Comparison of ENCODE assay signal across 8 mouse cellular contexts in the genomic region with DNA sequence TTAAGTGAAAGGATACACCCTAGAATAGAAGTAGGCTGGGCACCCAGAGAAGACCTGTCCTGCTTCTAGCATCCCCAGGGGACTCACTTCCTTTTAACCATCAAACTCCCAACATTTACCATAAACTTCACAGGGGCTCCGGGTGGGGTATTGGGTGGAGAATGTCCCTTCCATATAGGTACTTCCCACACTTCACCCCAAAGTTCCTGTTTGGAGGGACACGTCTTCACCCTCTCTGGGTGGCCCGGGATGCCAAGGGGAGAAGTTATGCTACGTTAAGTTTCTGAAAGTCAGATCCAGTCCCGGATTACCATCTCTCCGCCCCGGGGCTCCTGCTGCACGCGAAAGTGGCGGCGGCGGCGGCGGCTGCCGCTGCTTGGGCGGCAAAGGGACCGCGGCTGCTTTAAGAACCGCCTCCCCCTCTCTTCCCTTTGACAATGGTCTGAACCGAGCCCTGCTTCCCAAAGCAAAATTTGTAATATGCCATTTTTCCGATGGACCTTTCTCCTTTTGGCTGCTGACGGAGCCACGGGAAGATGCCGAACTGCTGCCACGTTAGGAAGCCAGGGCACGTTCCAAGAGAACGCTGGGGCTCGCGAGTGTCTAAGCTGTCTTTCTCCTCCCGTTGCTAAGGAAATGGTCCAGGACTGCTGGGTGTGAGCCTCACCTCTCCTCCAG. TPM values are rescaled to one million over a fixed set of nuclear protein-coding genes. Genes with fewer than 3 reads are reported as not detected.
DNase-seq lines count a peak whose midpoint lies in the region; ATAC-seq lines count a peak whose summit lies in the region.

Gene Ppfia2, plus strand, starts transcription at position 485 of the 678 bp plus-strand sequence.

- no peak within 1 kb of the TSS for H3K27ac ChIP-seq in embryonic facial prominence, embryonic 11.5 days (replicated peaks; ENCODE audit: low read depth, low read length)
- no peak within 1 kb of the TSS for H3K27ac ChIP-seq in heart, embryonic 14.5 days (replicated peaks in 1 of 2; ENCODE audit: control insufficient read depth in 1 of 2, insufficient read depth in 1 of 2, low read depth in 2 of 2, low read length in 2 of 2)
- no peak within 1 kb of the TSS for H3K27ac ChIP-seq in limb, embryonic 15.5 days
- H3K27ac ChIP-seq in neural tube, embryonic 12.5 days = peak within 1 kb of the TSS; percentile 46; the same call in 1 of the 2 replicates

- WGBS in embryonic facial prominence, embryonic 11.5 days = under 1% methylated on average over 29 of the region's 30 CpGs
- under 1% methylated on average over 30 of the region's 30 CpGs for WGBS in heart, embryonic 14.5 days
- 0% methylated on average over 30 of the region's 30 CpGs for WGBS in limb, embryonic 15.5 days
- WGBS in neural tube, embryonic 12.5 days = under 1% methylated on average over 30 of the region's 30 CpGs

- intact Hi-C loops in gastrocnemius, postnatal 14 days (cut with DNase I; ENCODE audit: low total_unique reads) = no loop called here

- H3K4me3 ChIP-seq in embryonic facial prominence, embryonic 11.5 days (ENCODE audit: low read depth, low read length) = peak within 1 kb of the TSS; percentile 45
- H3K4me3 ChIP-seq in heart, embryonic 14.5 days (ENCODE audit: control insufficient read depth in 1 of 2, insufficient read depth in 1 of 2, low read depth in 1 of 2, low read length in 2 of 2) = peak within 1 kb of the TSS; percentile 50 to 66
- H3K4me3 ChIP-seq in limb, embryonic 15.5 days = peak within 1 kb of the TSS; percentile 47
- peak within 1 kb of the TSS; percentile 59 for H3K4me3 ChIP-seq in neural tube, embryonic 12.5 days

- H3K4me1 ChIP-seq in embryonic facial prominence, embryonic 11.5 days (ENCODE audit: control insufficient read depth, insufficient read depth, low read length) = no peaks in the 10 kb centered on the region
- no peaks in the 10 kb centered on the region; a peak in 1 of 4 replicates for H3K4me1 ChIP-seq in heart, embryonic 14.5 days (ENCODE audit: control insufficient read depth in 2 of 2, insufficient read depth in 2 of 2, low read length in 2 of 2)
- H3K4me1 ChIP-seq in limb, embryonic 15.5 days = peaks cover 17% of the 10 kb centered on the region; the same call in 1 of the 2 replicates
- peaks cover 4% of the 10 kb centered on the region; the same call in 1 of the 2 replicates for H3K4me1 ChIP-seq in neural tube, embryonic 12.5 days

- H3K27me3 ChIP-seq in embryonic facial prominence, embryonic 11.5 days (ENCODE audit: control insufficient read depth, insufficient read depth, low read length) = peaks cover 2% of the 10 kb centered on the region; the same call in 1 of the 2 replicates
- peaks cover 19% of the 10 kb centered on the region; the same call in 1 of the 2 replicates for H3K27me3 ChIP-seq in heart, embryonic 14.5 days (ENCODE audit: control insufficient read depth, insufficient read depth, low read length)
- H3K27me3 ChIP-seq in limb, embryonic 15.5 days = peaks cover 21% of the 10 kb centered on the region
- H3K27me3 ChIP-seq in neural tube, embryonic 12.5 days (replicated peaks) = no peaks in the 10 kb centered on the region

- ATAC-seq in embryonic facial prominence, embryonic 11.5 days (replicated peaks; ENCODE audit: insufficient number of reproducible peaks, low FRiP score, low TSS enrichment, low read depth) = peak; percentile 67
- no peak for ATAC-seq in heart, embryonic 14.5 days (ENCODE audit: insufficient number of reproducible peaks, insufficient read depth, low FRiP score, low read depth)
- ATAC-seq in limb, embryonic 15.5 days (ENCODE audit: insufficient number of reproducible peaks, low FRiP score, low TSS enrichment, low read depth) = no peak
- peak; percentile 89 for ATAC-seq in neural tube, embryonic 12.5 days (ENCODE audit: low FRiP score, low read depth)

- H3K36me3 ChIP-seq in embryonic facial prominence, embryonic 11.5 days (replicated peaks; ENCODE audit: control insufficient read depth, insufficient read depth, low read depth, low read length) = no peaks in the 10 kb centered on the region
- no peaks in the 10 kb centered on the region for H3K36me3 ChIP-seq in heart, embryonic 14.5 days (ENCODE audit: control insufficient read depth, insufficient read depth, low read length)
- no peaks in the 10 kb centered on the region for H3K36me3 ChIP-seq in limb, embryonic 15.5 days
- H3K36me3 ChIP-seq in neural tube, embryonic 12.5 days = no peaks in the 10 kb centered on the region

- peak within 1 kb of the TSS; percentile 65 for H3K4me2 ChIP-seq in embryonic facial prominence, embryonic 11.5 days (ENCODE audit: low read depth, low read length)
- peak within 1 kb of the TSS; percentile 86 for H3K4me2 ChIP-seq in heart, embryonic 14.5 days (ENCODE audit: low read length)
- peak within 1 kb of the TSS; percentile 76 for H3K4me2 ChIP-seq in limb, embryonic 15.5 days
- H3K4me2 ChIP-seq in neural tube, embryonic 12.5 days (replicated peaks) = peak within 1 kb of the TSS; percentile 85

- DNase-seq in gastrocnemius, postnatal 10 days = peak; percentile 18
- no peak for DNase-seq in gastrocnemius, postnatal 14 days
- DNase-seq in embryonic facial prominence, embryonic 11.5 days (ENCODE audit: low spot score) = peak; percentile 76
- peak; percentile 37 for DNase-seq in kidney, postnatal 10 days
- no peak for DNase-seq in thymus, postnatal 10 days (ENCODE audit: low spot score in 2 of 2)

- peak within 1 kb of the TSS; percentile 41 for H3K9ac ChIP-seq in embryonic facial prominence, embryonic 11.5 days (replicated peaks; ENCODE audit: low read length)
- H3K9ac ChIP-seq in heart, embryonic 14.5 days (ENCODE audit: low read length) = peak within 1 kb of the TSS; percentile 18; the same call in 1 of the 2 replicates
- peak within 1 kb of the TSS; percentile 14; the same call in 1 of the 2 replicates for H3K9ac ChIP-seq in limb, embryonic 15.5 days
- peak within 1 kb of the TSS; percentile 66 for H3K9ac ChIP-seq in neural tube, embryonic 12.5 days

- H3K9me3 ChIP-seq in embryonic facial prominence, embryonic 11.5 days (replicated peaks; ENCODE audit: control insufficient read depth, low read length) = no peaks in the 10 kb centered on the region
- H3K9me3 ChIP-seq in heart, embryonic 14.5 days (ENCODE audit: control insufficient read depth, low read length) = no peaks in the 10 kb centered on the region
- H3K9me3 ChIP-seq in limb, embryonic 15.5 days = no peaks in the 10 kb centered on the region
- H3K9me3 ChIP-seq in neural tube, embryonic 12.5 days = no peaks in the 10 kb centered on the region

RNA-seq across cellular contexts. Expression of gene Ppfia2, which starts in this region (rescaled TPM):
- 1 to 10 TPM in 1 of 2 experiments, under 1 TPM in 1; 0.35 to 1.1 TPM for total RNA-seq in gastrocnemius, postnatal 10 days (2021)
- under 1 TPM; 0.24 to 0.35 TPM for total RNA-seq in gastrocnemius, postnatal 14 days (2021)
- 1.4 TPM in 2 replicates for polyA plus RNA-seq in embryonic facial prominence, embryonic 11.5 days (2014; fragmentation: Nextera tagmentation; extraction: Ambion mirVana)
- 0.34 and 0.66 TPM in 2 replicates for polyA plus RNA-seq in heart, embryonic 14.5 days (2014; fragmentation: Nextera tagmentation; extraction: Ambion mirVana)
- 0.47 and 0.70 TPM in 2 replicates for polyA plus RNA-seq in limb, embryonic 15.5 days (2015; fragmentation: Nextera tagmentation; extraction: Ambion mirVana)
- 10.3 and 10.4 TPM in 2 replicates for polyA plus RNA-seq in neural tube, embryonic 12.5 days (2016; fragmentation: Nextera tagmentation; extraction: Ambion mirVana)

Comparison
In these comparisons a context has a peak if more than half of its experiments do, and no peak if none do; other contexts are left out.
1. DNase-seq: peak in gastrocnemius, postnatal 10 days (single experiment), embryonic facial prominence, embryonic 11.5 days (single experiment) and kidney, postnatal 10 days (single experiment); none in gastrocnemius, postnatal 14 days (single experiment) and thymus, postnatal 10 days (0 of 2).
2. ATAC-seq: peak in embryonic facial prominence, embryonic 11.5 days (single experiment) and neural tube, embryonic 12.5 days (single experiment); none in heart, embryonic 14.5 days (single experiment) and limb, embryonic 15.5 days (single experiment).
3. H3K9ac ChIP-seq: peak in every context shown above with its lines; median percentile 66 in neural tube, embryonic 12.5 days; 41 in embryonic facial prominence, embryonic 11.5 days; 18 in heart, embryonic 14.5 days; 14 in limb, embryonic 15.5 days.
4. Peak in every context shown above with its lines, with median percentiles within 50 percentile points of each other: H3K4me2 ChIP-seq and H3K4me3 ChIP-seq.